Mouse (Mus musculus): ENCODE data around the gene E2f8.

The E2f8 gene

GRCm38 (mm10) chr7:48891029-48891428 is 9.6 kb upstream of the E2f8 start:
- no peak for DNase-seq (ENCODE audit: inconsistent ontology term)

- DNase-seq (ENCODE audit: inconsistent ontology term) = no peak
Measured at GRCm38 (mm10) chr7:48888751-48889150, 7.4 kb upstream of the E2f8 start.

DNA sequence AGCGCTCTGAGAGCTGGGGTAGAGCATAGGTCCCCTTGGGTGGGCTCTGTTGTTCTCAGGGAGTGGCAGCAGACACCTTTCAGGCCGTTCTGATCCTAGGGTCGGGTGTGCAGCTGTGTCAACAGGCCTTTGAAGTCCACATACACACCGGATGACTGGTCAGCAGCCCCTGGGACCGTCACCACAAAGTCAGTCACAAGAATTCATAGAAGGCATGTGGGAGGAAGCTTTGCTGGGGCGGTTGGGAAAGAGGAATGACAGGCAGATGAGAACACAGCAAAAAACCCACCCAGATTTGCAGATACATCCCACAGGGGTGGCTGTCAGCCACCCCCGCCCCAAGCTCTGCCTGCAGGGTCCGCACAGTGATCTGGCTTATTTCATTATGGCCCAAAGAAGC is 6.6 kb upstream of the E2f8 start:
- peak; percentile 81 for DNase-seq (ENCODE audit: inconsistent ontology term)

DNA sequence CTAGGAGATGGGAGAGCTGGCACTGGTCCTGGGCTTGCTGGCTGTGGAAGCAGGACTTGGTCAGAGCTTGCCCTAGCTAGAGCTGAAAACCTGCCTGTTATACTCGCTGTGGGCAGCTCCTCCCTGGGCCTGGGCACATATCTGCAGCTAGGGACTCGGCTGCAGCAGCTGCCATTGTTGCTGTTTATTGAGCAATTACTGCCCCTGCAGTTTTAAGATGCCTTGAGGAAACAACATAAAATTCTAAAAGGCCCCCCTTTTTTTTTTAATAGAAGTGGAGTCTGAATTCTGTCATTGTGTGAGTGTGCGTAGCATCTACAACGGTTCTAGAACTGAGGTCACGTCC is 2.8 kb upstream of the E2f8 start:
- DNase-seq (ENCODE audit: inconsistent ontology term) = no peak

GRCm38 (mm10) chr7:48883525-48884265 is 2.3 kb upstream of the E2f8 start:
- no peak for DNase-seq (ENCODE audit: inconsistent ontology term)

DNA sequence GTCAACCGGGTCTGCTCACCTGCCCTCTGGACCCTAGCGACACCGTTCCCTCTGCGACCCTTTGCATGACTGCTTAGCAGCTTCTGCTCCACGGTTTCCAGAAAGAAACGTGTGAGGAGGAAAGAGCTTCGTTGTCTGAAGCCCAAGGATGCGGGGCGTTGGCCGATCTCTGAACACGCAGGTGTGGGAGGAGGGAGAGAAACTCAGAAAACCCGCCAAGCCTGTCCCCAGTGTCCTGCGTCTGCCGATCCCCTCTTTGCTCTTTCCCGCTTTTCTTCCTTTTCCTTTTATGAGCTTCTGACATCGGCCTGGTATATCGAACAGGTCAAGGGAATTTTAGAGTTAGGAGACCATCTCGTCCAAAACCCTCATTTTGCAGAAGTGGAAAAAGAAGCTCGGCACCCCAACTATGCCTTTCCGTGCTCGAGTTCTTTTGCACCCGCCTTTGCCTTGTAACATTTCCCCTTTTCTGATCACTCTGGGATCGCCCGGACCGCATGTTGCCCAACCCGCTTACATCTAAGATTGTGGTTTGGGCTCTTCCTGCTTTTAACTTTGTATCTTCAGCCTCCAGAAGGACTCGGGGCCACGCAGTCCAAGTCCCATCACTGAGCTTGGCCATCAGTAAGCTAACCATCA is 694 bp upstream of the E2f8 start:
- DNase-seq (ENCODE audit: inconsistent ontology term) = no peak

DNA sequence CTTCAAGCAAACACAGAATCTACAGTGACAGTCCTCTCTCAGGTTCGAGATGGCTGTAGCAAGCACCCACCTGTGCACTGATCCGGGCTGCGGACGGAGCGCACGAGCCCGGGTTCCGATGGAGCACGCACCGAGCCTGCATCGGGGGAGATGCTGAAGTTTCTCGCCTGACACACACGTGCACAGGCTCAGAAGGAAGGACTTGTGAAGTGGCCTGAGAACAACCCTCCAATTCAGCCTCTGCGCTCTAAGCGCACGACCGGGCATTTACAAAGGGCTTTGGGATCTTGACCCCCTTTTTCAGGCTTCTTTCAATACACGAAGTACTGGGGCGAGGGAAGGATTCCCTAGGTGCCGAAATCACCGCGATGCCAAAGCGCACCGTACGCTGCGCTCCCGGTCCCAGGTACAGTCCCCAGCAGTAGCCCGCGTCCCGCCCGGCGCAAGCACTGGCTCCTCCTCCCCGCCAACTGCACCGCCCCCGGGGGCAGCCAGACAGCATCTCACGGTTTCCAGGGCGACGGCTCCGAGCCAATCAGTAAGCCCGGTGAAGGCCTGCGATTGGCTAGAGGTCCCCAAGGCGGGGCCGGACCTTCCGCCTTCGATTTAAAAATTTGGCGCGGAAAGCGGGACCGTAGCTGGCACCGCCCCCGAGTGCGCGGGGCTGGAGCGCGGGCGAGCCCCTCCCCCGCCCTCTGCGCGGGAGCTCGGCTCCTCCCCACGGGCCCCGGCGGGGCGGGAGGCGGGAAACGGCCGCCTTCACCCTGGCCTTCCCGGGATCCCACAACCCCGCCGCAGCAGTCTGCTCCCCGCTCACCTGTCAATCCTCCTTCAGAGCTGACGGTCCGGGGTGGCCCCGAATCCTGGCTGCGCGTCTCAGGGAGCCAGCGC is 560 bp downstream of the E2f8 start:
- DNase-seq (ENCODE audit: inconsistent ontology term) = peak; percentile 99

- DNase-seq (ENCODE audit: inconsistent ontology term) = no peak
Measured at GRCm38 (mm10) chr7:48879574-48879973, 1.8 kb downstream of the E2f8 start.

DNA sequence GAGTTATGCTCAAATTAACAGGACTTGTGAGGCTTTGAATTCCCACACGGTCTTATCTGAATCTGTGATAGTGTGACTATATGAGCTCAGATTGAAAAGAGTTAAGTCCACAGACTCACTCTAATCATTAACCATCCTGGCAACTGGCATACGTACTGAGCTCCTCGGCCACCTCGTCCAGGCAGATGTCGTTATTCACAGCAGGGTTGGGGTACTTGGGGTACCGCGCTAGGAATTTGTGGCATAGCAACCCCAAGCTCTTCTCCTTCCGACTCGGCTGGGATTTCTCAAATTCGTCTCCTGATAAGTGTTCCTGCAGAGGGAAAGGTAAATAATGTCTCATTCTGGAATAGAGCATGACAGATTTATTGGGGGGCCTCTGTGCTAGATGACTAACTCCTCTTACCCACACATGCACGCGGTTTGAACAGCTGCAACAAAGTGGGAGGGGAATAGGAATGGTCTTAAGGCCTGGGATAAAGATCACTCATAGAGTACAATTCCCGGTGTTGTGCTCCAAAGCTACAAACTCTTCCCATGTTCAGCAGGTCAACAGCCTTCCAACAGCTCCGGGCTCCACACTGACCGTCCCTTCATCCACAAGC is 3.5 kb downstream of the E2f8 start:
- no peak for DNase-seq (ENCODE audit: inconsistent ontology term)

DNA sequence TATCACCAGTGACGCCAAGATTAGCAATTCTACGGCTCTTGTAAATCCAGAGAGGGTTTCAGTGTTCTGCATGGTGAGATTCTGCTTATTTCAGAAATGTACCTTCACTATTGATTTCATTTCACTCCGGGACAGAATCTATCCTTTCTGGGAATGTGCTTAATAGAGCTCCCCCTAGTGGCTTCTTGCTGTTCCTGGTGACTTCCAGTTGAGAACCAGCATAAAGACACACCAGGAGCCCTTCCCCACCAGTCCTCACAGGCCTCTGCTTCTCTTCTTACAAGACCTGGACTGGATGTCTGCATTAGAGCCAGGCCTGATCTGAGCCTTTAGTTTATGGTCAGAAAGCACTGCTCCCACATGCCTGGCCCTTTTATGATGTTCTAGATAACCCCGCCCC is 4.9 kb downstream of the E2f8 start:
- DNase-seq (ENCODE audit: inconsistent ontology term) = peak; percentile 64

DNA sequence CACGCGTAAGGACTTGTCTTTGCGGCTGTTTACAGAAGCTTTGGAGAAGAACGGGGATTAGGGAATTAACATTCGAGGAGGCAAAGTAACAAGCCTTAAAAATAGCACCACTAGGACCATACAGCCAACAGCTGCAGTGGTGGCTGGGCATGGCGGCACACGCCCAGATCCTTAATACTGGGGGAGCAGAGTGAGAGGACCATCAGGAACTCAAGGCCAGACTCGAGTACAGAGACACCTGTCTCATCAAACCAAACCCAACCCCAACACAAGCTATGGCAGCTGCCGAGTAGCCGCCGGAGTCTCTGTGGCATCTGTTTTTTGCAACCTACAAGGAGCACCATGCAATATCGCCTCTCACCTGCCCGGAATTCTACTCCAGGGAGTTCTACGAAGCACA is 6.3 kb downstream of the E2f8 start:
- no peak for DNase-seq (ENCODE audit: inconsistent ontology term)

GRCm38 (mm10) chr7:48871292-48871691 is 10.1 kb downstream of the E2f8 start:
- no peak for DNase-seq (ENCODE audit: inconsistent ontology term)

DNA sequence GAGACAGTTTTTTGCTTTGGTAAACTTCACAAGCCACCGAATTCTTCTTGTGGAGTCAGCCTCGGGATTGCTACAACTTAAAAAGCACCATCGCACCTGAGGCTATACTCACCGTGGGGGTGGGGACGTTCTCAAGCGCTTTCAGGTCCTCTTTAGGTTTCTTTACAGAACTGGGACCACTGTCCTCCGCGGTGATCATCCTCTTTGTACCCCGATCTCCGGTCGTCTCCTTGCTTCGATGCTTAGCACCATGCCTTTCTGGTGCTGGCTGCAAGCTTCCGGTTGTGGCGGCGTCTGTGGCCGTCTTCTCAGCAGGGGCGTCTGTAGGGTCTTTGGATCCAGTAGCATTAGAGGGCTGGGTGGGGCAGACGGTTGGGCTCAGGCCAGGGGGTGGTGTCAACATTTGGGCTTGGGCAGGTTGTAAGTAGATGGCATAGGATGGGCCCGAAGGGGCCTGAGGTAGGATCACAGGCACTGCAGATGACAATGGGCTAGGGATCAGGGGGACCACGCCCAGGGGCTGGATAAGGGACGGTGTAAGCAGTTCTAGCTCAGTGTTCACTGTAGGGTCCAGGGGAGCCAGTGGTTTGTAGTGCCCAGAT is 10.7 kb downstream of the E2f8 start:
- DNase-seq (ENCODE audit: inconsistent ontology term) = no peak

GRCm38 (mm10) chr7:48870144-48870543 is 11.3 kb downstream of the E2f8 start:
- DNase-seq (ENCODE audit: inconsistent ontology term) = no peak

GRCm38 (mm10) chr7:48867576-48867975 is 13.8 kb downstream of the E2f8 start:
- DNase-seq (ENCODE audit: inconsistent ontology term) = no peak

- DNase-seq (ENCODE audit: inconsistent ontology term) = no peak
Measured at GRCm38 (mm10) chr7:48864671-48865458, 16.5 kb downstream of the E2f8 start.

GRCm38 (mm10) chr7:48864199-48864598 is 17.2 kb downstream of the E2f8 start:
- DNase-seq (ENCODE audit: inconsistent ontology term) = no peak

GRCm38 (mm10) chr7:48861796-48862195 is 19.6 kb downstream of the E2f8 start:
- no peak for DNase-seq (ENCODE audit: inconsistent ontology term)

- peak; percentile 20 for DNase-seq (ENCODE audit: inconsistent ontology term)
Measured at GRCm38 (mm10) chr7:48860948-48861347, 20.4 kb downstream of the E2f8 start.

- no peak for DNase-seq (ENCODE audit: inconsistent ontology term)
Measured at GRCm38 (mm10) chr7:48859362-48859761, 22.0 kb downstream of the E2f8 start.

DNA sequence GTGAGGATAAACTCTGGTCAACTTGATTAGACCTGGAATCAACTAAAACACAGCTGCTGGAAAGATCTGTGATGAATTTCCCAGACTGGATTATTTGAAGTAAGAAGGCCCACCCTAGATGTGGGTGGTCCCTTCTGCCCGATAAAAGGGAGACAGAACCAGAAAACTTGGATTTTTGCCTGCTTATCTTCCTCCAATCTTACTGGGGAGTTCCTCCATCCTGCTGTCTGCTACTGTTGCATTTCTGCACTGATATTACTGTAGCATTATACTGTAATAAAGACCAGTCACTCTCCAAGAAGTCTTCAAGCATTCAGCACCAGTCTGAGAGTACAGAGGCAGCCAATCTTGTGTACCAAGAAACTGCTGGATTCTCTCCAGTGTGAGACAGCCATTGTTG is 23.1 kb downstream of the E2f8 start:
- DNase-seq (ENCODE audit: inconsistent ontology term) = no peak
